Mouse (Mus musculus): Measurements from ENCODE around the gene Plekha6.

DNA sequence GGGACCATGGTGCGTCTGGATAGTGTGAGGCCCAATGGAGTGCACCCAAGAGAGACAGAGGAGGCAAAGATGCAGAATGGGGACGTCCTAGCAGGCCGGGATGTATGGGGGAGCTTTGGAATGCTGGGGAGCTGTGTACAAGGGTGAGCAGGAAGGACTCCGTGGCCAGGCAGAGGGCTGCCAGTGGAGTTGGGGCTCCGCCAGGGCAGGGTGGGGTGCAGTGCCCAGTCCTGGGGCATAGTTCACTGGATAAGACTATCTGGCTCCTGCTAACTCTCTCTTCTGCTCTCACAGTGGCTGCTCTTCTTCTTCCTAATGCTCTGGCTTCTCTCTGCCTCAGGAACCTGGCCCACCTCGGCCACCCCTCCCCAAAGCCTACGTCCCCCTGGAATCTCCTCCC lies 121.9 kb downstream of the Plekha6 start:
- TF ChIP-seq CTCF (IDR thresholded peaks at IDR 0.05; ENCODE audit: extremely low read depth, insufficient read length, insufficient replicate concordance, low read depth, low read length) (no peak), POLR2A (IDR thresholded peaks at IDR 0.05; ENCODE audit: low read depth, low read length) (no peak)

Data from small intestine, adult 2 months (tissue).